Mouse (Mus musculus) gonadal fat pad, adult 2 months (tissue): Measurements from ENCODE around the gene Timm44. TPM values are rescaled to one million over a fixed set of nuclear protein-coding genes. Genes with fewer than 3 reads are reported as not detected.

Source experiments
- DNase-seq: peaks from one replicate; pipeline ENCODE4 v3.0.0-alpha.2; 2012; ENCODE audit warnings: low read depth
- polyA plus RNA-seq: library from polyadenylated mRNA; depleted of rRNA; stranded (reverse); fragments of >200 nt; gene quantifications from 2 replicates; pipeline ENCODE4 v1.2.3, GENCODE M21; 2012; rRNA removed

The Timm44 gene
- polyA plus RNA-seq, 1 experiment = 74.6 TPM

GRCm38 (mm10) chr8:4237814-4238433 lies 37.8 kb downstream of the Timm44 start:
- no peak for DNase-seq

GRCm38 (mm10) chr8:4230612-4231351 lies 44.9 kb downstream of the Timm44 start:
- DNase-seq = no peak

GRCm38 (mm10) chr8:4229784-4230183 lies 45.9 kb downstream of the Timm44 start:
- DNase-seq = no peak

- no peak for DNase-seq
Observed at GRCm38 (mm10) chr8:4227919-4228318, 47.8 kb downstream of the Timm44 start.

GRCm38 (mm10) chr8:4226739-4227347 lies 48.9 kb downstream of the Timm44 start, which contains the start of gene Lrrc8e:
Gene Lrrc8e (plus strand): TSS chr8:4226827.
- no peak for DNase-seq

- DNase-seq = no peak
Observed at GRCm38 (mm10) chr8:4226323-4226722, 49.4 kb downstream of the Timm44 start.

GRCm38 (mm10) chr8:4222059-4222458 lies 53.7 kb downstream of the Timm44 start:
- no peak for DNase-seq

GRCm38 (mm10) chr8:4219617-4220016 lies 56.1 kb downstream of the Timm44 start:
- no peak for DNase-seq

- DNase-seq = no peak
Observed at GRCm38 (mm10) chr8:4216791-4217621, 58.7 kb downstream of the Timm44 start, which contains the start of gene Prr36. Gene Prr36 (minus strand): TSS chr8:4217459.

GRCm38 (mm10) chr8:4216296-4216695 lies 59.4 kb downstream of the Timm44 start:
- DNase-seq = no peak

- no peak for DNase-seq
Observed at GRCm38 (mm10) chr8:4214006-4214980, 61.4 kb downstream of the Timm44 start.

- no peak for DNase-seq
Observed at GRCm38 (mm10) chr8:4213210-4214005, 62.3 kb downstream of the Timm44 start.

GRCm38 (mm10) chr8:4212809-4213209 lies 62.9 kb downstream of the Timm44 start:
- no peak for DNase-seq

- no peak for DNase-seq
Observed at GRCm38 (mm10) chr8:4211097-4211496, 64.6 kb downstream of the Timm44 start.

Other genes starting within 250 kb of the Timm44 start
- 7.2 and 11.4 TPM in 2 replicates for gene Cd209f, start 170.1 kb downstream of the Timm44 start, polyA plus RNA-seq
- 7.3 and 10.9 TPM in 2 replicates for gene Cd209g, start 141.8 kb downstream of the Timm44 start, polyA plus RNA-seq
- gene Evi5l, start 109.3 kb downstream of the Timm44 start, polyA plus RNA-seq = 39.8 and 41.1 TPM in 2 replicates
- 0.09 and 0.12 TPM in 2 replicates for gene Prr36, start 58.5 kb downstream of the Timm44 start, polyA plus RNA-seq
- 4.1 and 4.3 TPM in 2 replicates for gene Lrrc8e, start 49.1 kb downstream of the Timm44 start, polyA plus RNA-seq
- gene Map2k7, start 37.2 kb downstream of the Timm44 start, polyA plus RNA-seq = 27.6 and 28.2 TPM in 2 replicates
- 1.3 and 1.9 TPM in 2 replicates for gene Gm49320, start 37.0 kb downstream of the Timm44 start, polyA plus RNA-seq
- 9.0 and 10.7 TPM in 2 replicates for gene Tgfbr3l, start 27.7 kb downstream of the Timm44 start, polyA plus RNA-seq
- gene Snapc2, start 22.8 kb downstream of the Timm44 start, polyA plus RNA-seq = 47.0 and 48.2 TPM in 2 replicates
- 23.9 and 35.3 TPM in 2 replicates for gene Ctxn1, start 16.6 kb downstream of the Timm44 start, polyA plus RNA-seq
- 5.3 and 6.9 TPM in 2 replicates for gene Ccl25, start 49.3 kb upstream of the Timm44 start, polyA plus RNA-seq
- 29.8 and 38.8 TPM in 2 replicates for gene Elavl1, start 49.5 kb upstream of the Timm44 start, polyA plus RNA-seq
- 123 and 211 TPM in 2 replicates for gene Cers4, start 217.1 kb upstream of the Timm44 start, polyA plus RNA-seq